Mouse (Mus musculus): ENCODE data around the gene Coq5. TPM values are rescaled to one million over a fixed set of nuclear protein-coding genes. Genes with fewer than 3 reads are reported as not detected.
A peak's percentile ranks its signal among the peaks of the same experiment; 100 is the strongest.

Coq5 gene
- polyA plus RNA-seq, 1 experiment from 2014 or later, result 19.6 TPM

DNA sequence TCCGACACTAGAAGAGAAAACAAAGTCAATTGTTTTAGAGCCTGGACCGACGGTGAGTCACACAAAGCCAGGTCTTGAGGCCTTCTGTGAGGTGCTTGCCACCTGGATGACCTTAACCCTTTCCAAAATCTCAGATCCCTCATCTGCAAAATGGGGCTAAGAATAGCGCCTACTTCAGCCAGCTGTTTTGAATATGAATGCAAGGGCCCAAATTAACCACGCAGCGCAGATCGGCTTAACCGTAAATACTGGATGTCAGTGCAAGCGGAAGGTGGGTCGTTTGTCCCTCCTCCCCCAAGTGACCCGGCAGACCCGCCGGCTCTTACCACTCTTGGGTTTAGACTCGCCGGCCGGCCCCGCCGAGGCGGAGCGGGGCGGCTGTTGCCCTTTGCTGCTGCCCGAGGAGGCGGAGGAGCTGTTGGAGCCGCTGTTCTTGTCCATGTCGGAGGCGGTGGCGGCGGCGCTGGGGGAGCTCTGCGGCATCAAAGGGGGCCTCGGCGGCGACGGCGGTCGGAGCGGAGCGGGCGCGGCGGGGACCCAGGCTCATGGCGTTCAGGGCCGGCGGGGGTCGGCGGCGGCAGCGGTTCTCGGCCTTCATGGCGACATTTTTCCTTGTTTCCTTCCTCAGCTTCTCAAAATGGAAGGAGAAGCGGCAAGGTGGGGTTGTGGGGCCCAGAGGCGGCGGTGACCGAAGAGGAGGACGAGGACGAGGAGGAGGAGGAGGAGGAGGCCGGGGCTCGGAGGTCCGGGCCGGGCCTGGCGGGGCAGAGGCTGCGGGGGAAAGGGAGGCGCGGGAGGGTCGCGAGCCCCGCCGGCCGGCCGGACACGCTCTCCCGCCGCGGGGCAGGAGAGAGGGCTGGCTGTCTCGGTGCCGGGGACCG lies 7.3 kb upstream of the Coq5 start:
- ATAC-seq, result peak; percentile 60
- peaks cover 47% of the 10 kb centered on the region for H3K4me1 ChIP-seq (ENCODE audit: insufficient read depth)
- TF ChIP-seq EP300 (IDR thresholded peaks at IDR 0.05; ENCODE audit: low read depth), result no peak
- no peak for TF ChIP-seq CTCF (IDR thresholded peaks at IDR 0.05; ENCODE audit: low read depth)

GRCm38 (mm10) chr5:115272812-115273548 lies 6.5 kb upstream of the Coq5 start, which contains the start of gene Rnf10:
Gene Rnf10, minus strand, starts transcription at chr5:115272898.
- Histone ChIP-seq H3K9ac (replicated peaks) (peak within 1 kb of the TSS; percentile 98), H3K27ac (ENCODE audit: low read depth) (peak within 1 kb of the TSS; percentile 89), H3K4me3 (ENCODE audit: low read depth, low read length) (peak within 1 kb of the TSS; percentile 95), H3K4me1 (ENCODE audit: insufficient read depth) (peaks cover 43% of the 10 kb centered on the region), H3K4me2 (ENCODE audit: low read depth, low read length) (peak within 1 kb of the TSS; percentile 79), H3K9me3 (ENCODE audit: low read length) (no peaks in the 10 kb centered on the region; the same call in 1 of the 2 replicates), H3K27me3 (ENCODE audit: insufficient read depth, low read length) (no peaks in the 10 kb centered on the region), H3K36me3 (replicated peaks; ENCODE audit: insufficient read depth, low read length) (peaks cover 18% of the 10 kb centered on the region)
- no peak for TF ChIP-seq CTCF (IDR thresholded peaks at IDR 0.05; ENCODE audit: low read depth)
- peak; percentile 32; the same call in 1 of the 2 replicates for TF ChIP-seq EP300 (IDR thresholded peaks at IDR 0.05; ENCODE audit: low read depth)
- peak; percentile 97 for DNase-seq
- peak; percentile 90 for ATAC-seq
- 14% methylated on average over 25 of the region's 26 CpGs for WGBS (ENCODE audit: insufficient replicate concordance)

More for the DNA sequence above, 7.3 kb upstream of the Coq5 start:
- Histone ChIP-seq H3K4me2 (ENCODE audit: low read depth, low read length) (peak overlapping the region; percentile 79), H3K9me3 (ENCODE audit: low read length) (no peaks in the 10 kb centered on the region; the same call in 1 of the 2 replicates), H3K4me3 (ENCODE audit: low read depth, low read length) (peak overlapping the region; percentile 95), H3K36me3 (replicated peaks; ENCODE audit: insufficient read depth, low read length) (peaks cover 18% of the 10 kb centered on the region), H3K27me3 (ENCODE audit: insufficient read depth, low read length) (no peaks in the 10 kb centered on the region), H3K9ac (replicated peaks) (peak overlapping the region; percentile 98), H3K27ac (ENCODE audit: low read depth) (peak overlapping the region; percentile 89)
- DNase-seq, result peak; percentile 67
- WGBS (ENCODE audit: insufficient replicate concordance), result under 1% methylated on average over 68 of the region's 77 CpGs

- no peak for TF ChIP-seq EP300 (IDR thresholded peaks at IDR 0.05; ENCODE audit: low read depth)
- no peak for TF ChIP-seq CTCF (IDR thresholded peaks at IDR 0.05; ENCODE audit: low read depth)
- ATAC-seq (no peak), DNase-seq (no peak)
- Histone ChIP-seq H3K9ac (replicated peaks) (no peak overlapping the region), H3K4me1 (ENCODE audit: insufficient read depth) (peaks cover 40% of the 10 kb centered on the region), H3K4me2 (ENCODE audit: low read depth, low read length) (no peak overlapping the region), H3K4me3 (ENCODE audit: low read depth, low read length) (peak overlapping the region; percentile 95; the same call in 1 of the 2 replicates), H3K36me3 (replicated peaks; ENCODE audit: insufficient read depth, low read length) (peaks cover 16% of the 10 kb centered on the region), H3K27me3 (ENCODE audit: insufficient read depth, low read length) (no peaks in the 10 kb centered on the region), H3K9me3 (ENCODE audit: low read length) (no peaks in the 10 kb centered on the region; the same call in 1 of the 2 replicates), H3K27ac (ENCODE audit: low read depth) (0 out of 2 replicates have a peak overlapping the region, but pooled peaks have one; percentile 36)
- WGBS (ENCODE audit: insufficient replicate concordance), result 71% methylated on average over 6 of the region's 6 CpGs
Measured at GRCm38 (mm10) chr5:115273549-115274135, 5.8 kb upstream of the Coq5 start.

DNA sequence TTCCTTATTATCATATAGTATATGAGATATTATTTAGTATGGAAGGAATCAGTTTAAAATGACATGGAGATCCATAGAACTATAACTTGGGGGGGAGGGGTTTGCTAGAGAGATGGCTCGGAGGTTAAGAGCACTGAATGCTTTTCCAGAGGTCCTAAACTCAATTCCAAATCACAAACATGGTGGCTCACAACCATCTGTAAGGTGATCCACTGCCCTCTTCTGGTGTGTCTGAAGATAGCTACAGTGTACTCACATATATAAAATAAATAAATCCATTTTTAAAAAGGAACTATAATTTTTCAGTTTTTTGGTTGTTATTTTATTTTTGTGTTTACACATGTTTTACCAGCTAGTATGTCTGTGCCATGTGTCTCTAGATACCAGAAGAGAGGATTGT lies 5.1 kb upstream of the Coq5 start:
- H3K36me3 ChIP-seq (replicated peaks; ENCODE audit: insufficient read depth, low read length), result peaks cover 9% of the 10 kb centered on the region
- H3K27ac ChIP-seq (ENCODE audit: low read depth), result no peak overlapping the region
- no peak for DNase-seq
- WGBS (ENCODE audit: insufficient replicate concordance), result 43% methylated on average over 1 of the region's 1 CpGs
- H3K4me1 ChIP-seq (ENCODE audit: insufficient read depth), result peaks cover 35% of the 10 kb centered on the region
- TF ChIP-seq CTCF (IDR thresholded peaks at IDR 0.05; ENCODE audit: low read depth) (0 out of 2 replicates have a peak, but pooled peaks have one; percentile 10), EP300 (IDR thresholded peaks at IDR 0.05; ENCODE audit: low read depth) (no peak)
- no peak for ATAC-seq
- no peak overlapping the region for H3K4me3 ChIP-seq (ENCODE audit: low read depth, low read length)
- no peak overlapping the region for H3K4me2 ChIP-seq (ENCODE audit: low read depth, low read length)
- no peak overlapping the region for H3K9ac ChIP-seq (replicated peaks)
- H3K27me3 ChIP-seq (ENCODE audit: insufficient read depth, low read length), result no peaks in the 10 kb centered on the region
- H3K9me3 ChIP-seq (ENCODE audit: low read length), result no peaks in the 10 kb centered on the region; the same call in 1 of the 2 replicates

DNA sequence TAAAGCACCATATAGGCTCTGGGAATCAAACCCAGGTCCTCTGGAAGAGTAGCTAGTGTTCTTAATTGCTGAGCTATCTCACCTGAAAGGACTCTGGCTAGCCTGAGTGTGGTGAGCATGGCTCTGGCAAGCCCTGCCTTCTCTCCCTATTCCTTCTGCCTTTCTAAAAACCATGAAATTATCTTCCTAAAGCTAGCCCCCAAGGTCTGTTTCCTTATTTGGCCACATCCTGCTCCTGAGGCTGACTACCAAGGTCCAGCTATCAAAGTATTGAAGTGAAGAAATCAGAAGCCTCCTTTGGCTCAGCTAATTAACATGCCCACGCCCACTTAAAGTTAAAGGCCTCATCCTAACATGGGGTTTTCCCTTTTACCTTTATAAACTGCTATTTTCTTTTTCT lies 4.7 kb upstream of the Coq5 start:
- no peak for DNase-seq
- no peaks in the 10 kb centered on the region; the same call in 1 of the 2 replicates for H3K9me3 ChIP-seq (ENCODE audit: low read length)
- TF ChIP-seq CTCF (IDR thresholded peaks at IDR 0.05; ENCODE audit: low read depth) (no peak), EP300 (IDR thresholded peaks at IDR 0.05; ENCODE audit: low read depth) (no peak)
- no peak for ATAC-seq
- H3K4me1 ChIP-seq (ENCODE audit: insufficient read depth), result peaks cover 30% of the 10 kb centered on the region
- H3K4me3 ChIP-seq (ENCODE audit: low read depth, low read length), result no peak overlapping the region
- H3K36me3 ChIP-seq (replicated peaks; ENCODE audit: insufficient read depth, low read length), result peaks cover 5% of the 10 kb centered on the region
- no peak overlapping the region for H3K4me2 ChIP-seq (ENCODE audit: low read depth, low read length)
- no peak overlapping the region for H3K27ac ChIP-seq (ENCODE audit: low read depth)
- 88% methylated on average over 1 of the region's 1 CpGs for WGBS (ENCODE audit: insufficient replicate concordance)
- no peaks in the 10 kb centered on the region for H3K27me3 ChIP-seq (ENCODE audit: insufficient read depth, low read length)
- H3K9ac ChIP-seq (replicated peaks), result no peak overlapping the region

All from liver, postnatal 0 days (tissue).